Mouse (Mus musculus): ENCODE measurements around the gene Lmntd1.

GRCm38 (mm10) chr6:145623141-145623540 is 9.0 kb upstream of the Lmntd1 start:
- TF ChIP-seq GATA1 (IDR thresholded peaks at IDR 0.05; ENCODE audit: borderline replicate concordance, low read length) (no peak), FLI1 (IDR thresholded peaks at IDR 0.05; ENCODE audit: low read length) (no peak)
